Mouse (Mus musculus): ENCODE data around the gene Pdlim5.

DNA sequence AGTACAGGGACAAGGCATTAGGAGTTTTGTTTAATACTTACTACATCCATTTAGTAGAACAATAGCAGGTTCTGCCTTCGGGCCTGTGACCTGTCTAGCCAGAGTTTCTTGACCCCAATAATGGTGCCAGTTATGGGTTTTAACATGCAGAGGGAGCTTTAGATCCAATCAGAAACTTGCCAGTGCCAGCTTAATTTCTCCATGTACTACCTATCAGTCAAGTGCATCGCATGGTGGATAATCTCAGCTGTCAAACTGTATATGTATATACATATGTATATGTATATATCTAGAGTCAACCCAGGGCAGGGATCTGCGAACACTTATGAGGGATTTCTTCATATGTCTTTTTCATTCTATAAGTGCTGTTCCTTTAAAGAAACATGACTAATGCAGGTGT, 61.0 kb downstream of the Pdlim5 start:
- TF ChIP-seq POLR2A (IDR thresholded peaks at IDR 0.05; ENCODE audit: extremely low read depth, insufficient read depth, low read length): no peak
- TF ChIP-seq CTCF (IDR thresholded peaks at IDR 0.05; ENCODE audit: extremely low read depth, insufficient read depth, low read length): no peak

All from cortical plate, adult 2 months (tissue).